ENCODE assay signal across 8 mouse cellular contexts in genomic region chr9:44379054-44379834, GRCm38 (mm10). TPM values are rescaled to one million over a fixed set of nuclear protein-coding genes. Genes with fewer than 3 reads are reported as not detected.
A peak's percentile ranks its signal among the peaks of the same experiment; 100 is the strongest.
DNase-seq lines count a peak whose midpoint lies in the region; ATAC-seq and TF ChIP-seq lines count a peak whose summit lies in the region.

Gene Hyou1, plus strand, starts transcription at chr9:44379490.

- peak; percentile 94 for ATAC-seq in G1E (ENCODE audit: extremely low read depth, insufficient number of reproducible peaks, low FRiP score, poor library complexity, severe bottlenecking)
- ATAC-seq in forebrain, embryonic 16.5 days = peak; percentile 99
- peak; percentile 97 for ATAC-seq in lung, embryonic 14.5 days (ENCODE audit: insufficient read depth)

- no peaks in the 10 kb centered on the region for H3K9me3 ChIP-seq in G1E (replicated peaks)
- H3K9me3 ChIP-seq in forebrain, embryonic 16.5 days (ENCODE audit: control insufficient read depth, low read length) = no peaks in the 10 kb centered on the region
- H3K9me3 ChIP-seq in lung, embryonic 14.5 days (ENCODE audit: low read depth, low read length) = no peaks in the 10 kb centered on the region

- H3K9ac ChIP-seq in forebrain, embryonic 16.5 days (replicated peaks; ENCODE audit: low read depth, low read length) = peak within 1 kb of the TSS; percentile 97
- H3K9ac ChIP-seq in lung, embryonic 14.5 days = peak within 1 kb of the TSS; percentile 94

- no peak for TF ChIP-seq CTCF in G1E (IDR thresholded peaks at IDR 0.05; ENCODE audit: low read depth, low read length)
- TF ChIP-seq CTCF in layer of hippocampus, adult 2 months (conservative IDR thresholded peaks at IDR 0.05) = peak; percentile 80
- peak; percentile 19; the same call in 1 of the 2 replicates for TF ChIP-seq CTCF in lung, embryonic 14.5 days (IDR thresholded peaks at IDR 0.05; ENCODE audit: low read depth)
- 0 out of 2 replicates have a peak, but pooled peaks have one; percentile 5 for TF ChIP-seq CTCF in olfactory bulb, adult 2 months (IDR thresholded peaks at IDR 0.05; ENCODE audit: insufficient read depth, low read depth, low read length)
- peak; percentile 56; the same call in 1 of the 2 replicates for TF ChIP-seq CTCF in thymus, adult 2 months (IDR thresholded peaks at IDR 0.05; ENCODE audit: borderline replicate concordance, control insufficient read depth, extremely low read depth, insufficient read depth, low read length, poor library complexity)

- no peaks in the 10 kb centered on the region for H3K27me3 ChIP-seq in G1E (ENCODE audit: insufficient read depth, low read length)
- no peaks in the 10 kb centered on the region for H3K27me3 ChIP-seq in forebrain, embryonic 16.5 days (replicated peaks; ENCODE audit: control insufficient read depth, insufficient read depth, low read length)
- no peaks in the 10 kb centered on the region for H3K27me3 ChIP-seq in lung, embryonic 14.5 days (ENCODE audit: insufficient read depth, low read length)
- H3K27me3 ChIP-seq in thymus, adult 2 months (ENCODE audit: control insufficient read depth, insufficient read depth, low read length) = no peaks in the 10 kb centered on the region

- WGBS in forebrain, embryonic 16.5 days = under 1% methylated on average over 82 of the region's 83 CpGs
- under 1% methylated on average over 83 of the region's 83 CpGs for WGBS in lung, embryonic 14.5 days
- under 1% methylated on average over 83 of the region's 83 CpGs for WGBS in olfactory bulb, adult 2 months
- WGBS in thymus, adult 2 months = under 1% methylated on average over 83 of the region's 83 CpGs

- peak within 1 kb of the TSS; percentile 91 for H3K27ac ChIP-seq in forebrain, embryonic 16.5 days (ENCODE audit: low read length)
- H3K27ac ChIP-seq in layer of hippocampus, adult 2 months = peak within 1 kb of the TSS; percentile 91
- H3K27ac ChIP-seq in lung, embryonic 14.5 days (ENCODE audit: low read depth) = peak within 1 kb of the TSS; percentile 88
- peak within 1 kb of the TSS; percentile 44 for H3K27ac ChIP-seq in olfactory bulb, adult 2 months (ENCODE audit: insufficient read depth, low read depth, low read length)
- H3K27ac ChIP-seq in thymus, adult 2 months (ENCODE audit: control insufficient read depth, insufficient read depth, low read length) = peak within 1 kb of the TSS; percentile 33

- H3K4me3 ChIP-seq in G1E (ENCODE audit: low read depth, low read length) = peak within 1 kb of the TSS; percentile 82
- peak within 1 kb of the TSS; percentile 93 for H3K4me3 ChIP-seq in forebrain, embryonic 16.5 days (replicated peaks; ENCODE audit: low read length)
- peak within 1 kb of the TSS; percentile 75 for H3K4me3 ChIP-seq in layer of hippocampus, adult 2 months
- peak within 1 kb of the TSS; percentile 94 for H3K4me3 ChIP-seq in lung, embryonic 14.5 days (ENCODE audit: low read depth, low read length)
- H3K4me3 ChIP-seq in olfactory bulb, adult 2 months (ENCODE audit: insufficient read depth, low read depth, low read length) = peak within 1 kb of the TSS; percentile 86
- H3K4me3 ChIP-seq in thymus, adult 2 months (ENCODE audit: control insufficient read depth, insufficient read depth, low read length) = peak within 1 kb of the TSS; percentile 66

- H3K4me1 ChIP-seq in G1E (ENCODE audit: insufficient read depth, low read depth, low read length) = peaks cover 35% of the 10 kb centered on the region
- peaks cover 13% of the 10 kb centered on the region for H3K4me1 ChIP-seq in forebrain, embryonic 16.5 days (replicated peaks; ENCODE audit: control insufficient read depth, insufficient read depth, low read length)
- H3K4me1 ChIP-seq in lung, embryonic 14.5 days (ENCODE audit: insufficient read depth) = peaks cover 8% of the 10 kb centered on the region
- H3K4me1 ChIP-seq in olfactory bulb, adult 2 months (ENCODE audit: control insufficient read depth, insufficient read depth, low read length) = peaks cover 15% of the 10 kb centered on the region
- peaks cover 12% of the 10 kb centered on the region for H3K4me1 ChIP-seq in thymus, adult 2 months (replicated peaks; ENCODE audit: control insufficient read depth, insufficient read depth, low read length)

- peak; percentile 75 for TF ChIP-seq POLR2A in olfactory bulb, adult 2 months (IDR thresholded peaks at IDR 0.05; ENCODE audit: insufficient read depth, low read depth, low read length)
- TF ChIP-seq POLR2A in thymus, adult 2 months (IDR thresholded peaks at IDR 0.05; ENCODE audit: control insufficient read depth, extremely low read depth, insufficient read depth, low read length, poor library complexity) = peak; percentile 88

- peaks cover 51% of the 10 kb centered on the region for H3K36me3 ChIP-seq in G1E (replicated peaks)
- H3K36me3 ChIP-seq in forebrain, embryonic 16.5 days (ENCODE audit: control insufficient read depth, insufficient read depth) = peaks cover 13% of the 10 kb centered on the region
- peaks cover 35% of the 10 kb centered on the region for H3K36me3 ChIP-seq in lung, embryonic 14.5 days (ENCODE audit: insufficient read depth)
- peaks cover 11% of the 10 kb centered on the region for H3K36me3 ChIP-seq in thymus, adult 2 months (ENCODE audit: control insufficient read depth, insufficient read depth, low read length)

- intact Hi-C loops in heart, postnatal 36 days (cut with DNase I) = no loop called here

- H3K4me2 ChIP-seq in forebrain, embryonic 16.5 days (ENCODE audit: low read length) = peak within 1 kb of the TSS; percentile 98
- peak within 1 kb of the TSS; percentile 97 for H3K4me2 ChIP-seq in lung, embryonic 14.5 days

- peak; percentile 96 for DNase-seq in G1E (ENCODE audit: low spot score)
- DNase-seq in cerebellum, adult 18-20 months = peak; percentile 99 to 100
- DNase-seq in heart, postnatal 36 days = peak; percentile 99 to 100
- peak; percentile 99 for DNase-seq in layer of hippocampus, adult 2 months (ENCODE audit: low spot score in 2 of 2)
- peak; percentile 99 for DNase-seq in lung, embryonic 14.5 days
- peak; percentile 99 for DNase-seq in thymus, adult 2 months

RNA-seq across cellular contexts. Expression of gene Hyou1, which starts in this region (rescaled TPM):
- total RNA-seq in G1E (2014; fragmentation: Nextera tagmentation) (51.8 and 55.8 TPM in 2 replicates), G1E (2017) (31.2 and 36.6 TPM in 2 replicates)
- 21.1 and 27.9 TPM in 2 replicates for polyA plus RNA-seq in G1E (2012)
- 26.3 and 27.2 TPM in 2 replicates for polyA plus RNA-seq in forebrain, embryonic 16.5 days (2015; fragmentation: Nextera tagmentation; extraction: Ambion mirVana)
- 10 to 100 TPM; 46.0 to 68.1 TPM for total RNA-seq in heart, postnatal 36 days (2021)
- 100 to 1,000 TPM; 113 to 127 TPM for total RNA-seq in layer of hippocampus, adult 2 months (2021)
- polyA plus RNA-seq in lung, embryonic 14.5 days (2014; fragmentation: Nextera tagmentation; extraction: Ambion mirVana) = 38.4 and 39.7 TPM in 2 replicates
- polyA plus RNA-seq in olfactory bulb, adult 2 months (2012; ENCODE audit: insufficient read depth, insufficient read length, low replicate concordance, missing spikeins) = not detected in 2 replicates
- polyA plus RNA-seq in thymus, adult 2 months (2012; rRNA removed) = 74.4 and 75.5 TPM in 2 replicates

Comparison
In these comparisons a context has a peak if more than half of its experiments do, and no peak if none do; other contexts are left out.
1. Peak in every context shown above with its lines: DNase-seq, ATAC-seq, H3K4me3 ChIP-seq and H3K27ac ChIP-seq.
2. H3K27ac ChIP-seq: peak in every context shown above with its lines; median percentile 91 in forebrain, embryonic 16.5 days; 91 in layer of hippocampus, adult 2 months; 88 in lung, embryonic 14.5 days; 44 in olfactory bulb, adult 2 months; 33 in thymus, adult 2 months.